Mouse (Mus musculus): ENCODE measurements around the gene Castor2.
A peak's percentile ranks its signal among the peaks of the same experiment; 100 is the strongest.

The Castor2 gene

GRCm38 (mm10) chr5:134105829-134106228 is 6.3 kb downstream of the Castor2 start:
- no peak for DNase-seq

GRCm38 (mm10) chr5:134114981-134115380 is 15.5 kb downstream of the Castor2 start:
- DNase-seq = no peak

GRCm38 (mm10) chr5:134115639-134116259 is 16.2 kb downstream of the Castor2 start:
- DNase-seq = no peak

GRCm38 (mm10) chr5:134118798-134119407 is 19.4 kb downstream of the Castor2 start:
- DNase-seq = no peak

- DNase-seq = no peak
Measured at GRCm38 (mm10) chr5:134119481-134120120, 20.1 kb downstream of the Castor2 start.

- no peak for DNase-seq
Measured at GRCm38 (mm10) chr5:134120135-134120534, 20.6 kb downstream of the Castor2 start.

- no peak for DNase-seq
Measured at GRCm38 (mm10) chr5:134121138-134121892, 21.8 kb downstream of the Castor2 start.

GRCm38 (mm10) chr5:134121893-134122259 is 22.4 kb downstream of the Castor2 start:
- DNase-seq = no peak

GRCm38 (mm10) chr5:134123846-134124245 is 24.3 kb downstream of the Castor2 start:
- DNase-seq = no peak

- no peak for DNase-seq
Measured at GRCm38 (mm10) chr5:134126232-134126631, 26.7 kb downstream of the Castor2 start.

- peak; percentile 73 to 81 for DNase-seq
Measured at GRCm38 (mm10) chr5:134131586-134131985, 32.1 kb downstream of the Castor2 start.

GRCm38 (mm10) chr5:134136022-134136421 is 36.5 kb downstream of the Castor2 start:
- no peak for DNase-seq

- DNase-seq = no peak
Measured at GRCm38 (mm10) chr5:134137933-134138332, 38.4 kb downstream of the Castor2 start.

- DNase-seq = no peak
Measured at GRCm38 (mm10) chr5:134139429-134139828, 39.9 kb downstream of the Castor2 start.

- no peak for DNase-seq
Measured at GRCm38 (mm10) chr5:134141236-134141635, 41.7 kb downstream of the Castor2 start.

- no peak for DNase-seq
Measured at GRCm38 (mm10) chr5:134142381-134142780, 42.9 kb downstream of the Castor2 start.

- peak in 1 of 2 experiments; percentile 32 for DNase-seq
Measured at GRCm38 (mm10) chr5:134144986-134145385, 45.5 kb downstream of the Castor2 start.

GRCm38 (mm10) chr5:134147194-134147753 is 47.8 kb downstream of the Castor2 start:
- no peak for DNase-seq

- no peak for DNase-seq
Measured at GRCm38 (mm10) chr5:134148153-134148552, 48.6 kb downstream of the Castor2 start.

GRCm38 (mm10) chr5:134151895-134152294 is 52.4 kb downstream of the Castor2 start:
- DNase-seq = no peak

- DNase-seq = no peak
Measured at GRCm38 (mm10) chr5:134155916-134156466, 56.5 kb downstream of the Castor2 start.

- peak in 1 of 2 experiments; percentile 33 for DNase-seq
Measured at GRCm38 (mm10) chr5:134164688-134165087, 65.2 kb downstream of the Castor2 start.

GRCm38 (mm10) chr5:134166642-134167041 is 67.1 kb downstream of the Castor2 start:
- DNase-seq = no peak
